Mouse (Mus musculus) cerebellum, adult 9-11 months (tissue): ENCODE data around the gene Mlkl.
"Not testable (repeated sequence)": the region's sequence is repeated elsewhere in the genome, so short reads cannot be mapped to it uniquely, and the experiment has no call there.

ENCODE experiments used
- DNase-seq: peaks from one replicate; pipeline ENCODE4 v3.0.0; 2022

Gene Mlkl

GRCm38 (mm10) chr8:111337890-111338347, at the start of gene Mlkl:
Mlkl (minus strand) TSS chr8:111338177.
- DNase-seq = no peak

GRCm38 (mm10) chr8:111385915-111386314, 47.9 kb upstream of the Mlkl start:
- DNase-seq = no peak

GRCm38 (mm10) chr8:111384628-111385027, 46.7 kb upstream of the Mlkl start:
- DNase-seq = no peak

GRCm38 (mm10) chr8:111375192-111375591, 37.2 kb upstream of the Mlkl start:
- DNase-seq = no peak

- DNase-seq = no peak
These were observed 31.7 kb upstream of the Mlkl start for GRCm38 (mm10) chr8:111369711-111370110.

GRCm38 (mm10) chr8:111367350-111367749, 29.4 kb upstream of the Mlkl start:
- no peak for DNase-seq

GRCm38 (mm10) chr8:111366610-111367234, 28.7 kb upstream of the Mlkl start:
- DNase-seq = no peak

- no peak for DNase-seq
These were observed 25.5 kb upstream of the Mlkl start for GRCm38 (mm10) chr8:111363489-111363888.

GRCm38 (mm10) chr8:111360579-111361209, 22.7 kb upstream of the Mlkl start:
- no peak for DNase-seq

- DNase-seq = no peak
These were observed 22.0 kb upstream of the Mlkl start for GRCm38 (mm10) chr8:111359936-111360335.

- no peak for DNase-seq
These were observed 20.9 kb upstream of the Mlkl start for GRCm38 (mm10) chr8:111358905-111359304.

- DNase-seq = peak; percentile 74
These were observed 19.5 kb upstream of the Mlkl start for GRCm38 (mm10) chr8:111357433-111357832.

- DNase-seq = peak; percentile 54
These were observed 15.5 kb upstream of the Mlkl start for GRCm38 (mm10) chr8:111353497-111353896.

- no peak for DNase-seq
These were observed 14.3 kb upstream of the Mlkl start for GRCm38 (mm10) chr8:111352289-111352688.

GRCm38 (mm10) chr8:111350577-111350976, 12.6 kb upstream of the Mlkl start:
- DNase-seq = no peak

- DNase-seq = peak; percentile 68
These were observed 5.2 kb upstream of the Mlkl start for GRCm38 (mm10) chr8:111343225-111343624.

GRCm38 (mm10) chr8:111340186-111340585, 2.2 kb upstream of the Mlkl start:
- DNase-seq = no peak

- DNase-seq = no peak
These were observed 612 bp upstream of the Mlkl start for GRCm38 (mm10) chr8:111338370-111339208.

- DNase-seq = no peak
These were observed 577 bp downstream of the Mlkl start for GRCm38 (mm10) chr8:111337311-111337889.

GRCm38 (mm10) chr8:111336692-111337091, 1.3 kb downstream of the Mlkl start:
- no peak for DNase-seq

GRCm38 (mm10) chr8:111325222-111325790, 12.7 kb downstream of the Mlkl start:
- no peak for DNase-seq

- no peak for DNase-seq
These were observed 23.2 kb downstream of the Mlkl start for GRCm38 (mm10) chr8:111314729-111315128.

GRCm38 (mm10) chr8:111313961-111314360, 24.0 kb downstream of the Mlkl start:
- not testable (repeated sequence) for DNase-seq
